9 mouse cellular contexts compared by ENCODE assay signal in genomic region chr5:77114817-77115731, GRCm38 (mm10). TPM values are rescaled to one million over a fixed set of nuclear protein-coding genes. Genes with fewer than 3 reads are reported as not detected.
DNase-seq lines count a peak whose midpoint lies in the region; ATAC-seq and TF ChIP-seq lines count a peak whose summit lies in the region.
"Had no signal": no experiment of that assay in that cellular context is flagged by ENCODE, and none has a peak within 500 bp of the region (broad histone marks: within the 10 kb centered on the region; RNA-seq: fewer than 3 reads in every experiment).

Gene Hopx, minus strand, starts transcription at chr5:77115121.

- ATAC-seq in CD4-positive, CD25-positive, alpha-beta regulatory T cell, adult 4 months: peak; percentile 80
- ATAC-seq in frontal cortex, adult (ENCODE audit: low TSS enrichment): peak; percentile 41
- peak; percentile 84 for ATAC-seq in lung, embryonic 14.5 days (ENCODE audit: insufficient read depth)

- H3K36me3 ChIP-seq in lung, embryonic 14.5 days (ENCODE audit: insufficient read depth): no peaks in the 10 kb centered on the region
- H3K36me3 ChIP-seq: midbrain, embryonic 12.5 days had no signal

- DNase-seq in brain, embryonic 14.5 days (ENCODE audit: low read depth): peak; percentile 91
- peak; percentile 86 to 90 for DNase-seq in heart, postnatal 10 days
- DNase-seq in kidney, postnatal 10 days: peak; percentile 93
- DNase-seq in lung, embryonic 14.5 days: peak; percentile 95
- DNase-seq in right cerebral cortex, postnatal 14 days: peak; percentile 53
- DNase-seq in spleen, postnatal 10 days (ENCODE audit: low spot score in 2 of 2): no peak

- TF ChIP-seq CTCF in brain, embryonic 14.5 days (IDR thresholded peaks at IDR 0.05; ENCODE audit: borderline replicate concordance, extremely low read depth, insufficient read depth, insufficient read length): no peak
- TF ChIP-seq CTCF in lung, embryonic 14.5 days (IDR thresholded peaks at IDR 0.05; ENCODE audit: low read depth): peak; percentile 12; the same call in 1 of the 2 replicates

- H3K4me1 ChIP-seq in lung, embryonic 14.5 days (ENCODE audit: insufficient read depth): 0 out of 2 replicates have a peak, but pooled peaks cover 4% of the 10 kb centered on the region

- peak within 1 kb of the TSS; percentile 65; the same call in 1 of the 2 replicates for H3K27ac ChIP-seq in lung, embryonic 14.5 days (ENCODE audit: low read depth)
- H3K27ac ChIP-seq: midbrain, embryonic 12.5 days had no signal

- H3K4me3 ChIP-seq in lung, embryonic 14.5 days (ENCODE audit: low read depth, low read length): no peak within 1 kb of the TSS
- H3K4me3 ChIP-seq: midbrain, embryonic 12.5 days had no signal

- intact Hi-C loops in heart, postnatal 10 days (cut with DNase I): loop anchor here (2.0 kb wide), 1 partner anchor 20 kb away; no protein-coding TSS in a partner anchor

- H3K27me3 ChIP-seq in lung, embryonic 14.5 days (ENCODE audit: insufficient read depth, low read length): no peaks in the 10 kb centered on the region

- no peaks in the 10 kb centered on the region for H3K9me3 ChIP-seq in lung, embryonic 14.5 days (ENCODE audit: low read depth, low read length)
- H3K9me3 ChIP-seq: midbrain, embryonic 12.5 days had no signal

- peak within 1 kb of the TSS; percentile 51 for H3K4me2 ChIP-seq in lung, embryonic 14.5 days
- H3K4me2 ChIP-seq: midbrain, embryonic 12.5 days had no signal

- WGBS in lung, embryonic 14.5 days: 22% methylated on average over 33 of the region's 33 CpGs

- TF ChIP-seq POLR2A in brain, embryonic 14.5 days (IDR thresholded peaks at IDR 0.05; ENCODE audit: borderline replicate concordance, extremely low read depth, insufficient read depth, insufficient read length, poor library complexity, severe bottlenecking): no peak

- H3K9ac ChIP-seq in lung, embryonic 14.5 days: peak within 1 kb of the TSS; percentile 1; the same call in 1 of the 2 replicates
- H3K9ac ChIP-seq: midbrain, embryonic 12.5 days had no signal

RNA-seq across cellular contexts. Expression of gene Hopx, which starts in this region (rescaled TPM):
- polyA plus RNA-seq in CD4-positive, CD25-positive, alpha-beta regulatory T cell, adult 4 months (2017; shearing (Covaris generic)): 10 to 100 TPM; 16.4 to 20.4 TPM
- polyA plus RNA-seq in brain, embryonic 14.5 days (2012; rRNA removed): 22.5 and 28.1 TPM in 2 replicates
- total RNA-seq in heart, postnatal 10 days (2021): 100 to 1,000 TPM; 498 to 553 TPM
- 2.4 and 3.6 TPM in 2 replicates for polyA plus RNA-seq in lung, embryonic 14.5 days (2014; fragmentation: Nextera tagmentation; extraction: Ambion mirVana)
- polyA plus RNA-seq: midbrain, embryonic 12.5 days had no signal

Comparison
In these comparisons a context has a peak if more than half of its experiments do, and no peak if none do; other contexts are left out.
1. DNase-seq: peak in brain, embryonic 14.5 days (single experiment), heart, postnatal 10 days (2 of 2), kidney, postnatal 10 days (single experiment), lung, embryonic 14.5 days (single experiment) and right cerebral cortex, postnatal 14 days (single experiment); none in spleen, postnatal 10 days (0 of 2).
2. Peak in every context shown above with its lines, with median percentiles within 50 percentile points of each other: ATAC-seq.